Comparison of ENCODE assay signal across 19 mouse cellular contexts in the genomic region with DNA sequence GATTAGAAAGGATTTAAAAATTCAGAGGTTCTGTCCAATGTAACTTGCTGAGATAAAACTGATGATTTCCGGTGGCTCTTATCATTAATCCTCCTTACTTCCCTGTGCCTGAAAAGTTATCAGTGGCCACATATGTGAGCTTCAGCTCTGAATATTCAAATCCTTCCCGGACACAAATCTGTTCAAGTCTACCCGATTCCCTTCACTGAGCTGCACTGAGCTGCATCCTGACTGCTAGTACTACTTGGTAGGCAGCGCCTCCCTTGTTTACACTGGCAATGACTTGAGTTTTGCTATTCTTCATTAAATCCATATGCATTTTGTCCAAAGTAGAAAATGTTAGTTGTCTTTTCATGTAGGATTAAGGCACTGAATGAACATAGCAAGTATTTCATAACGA. TPM values are rescaled to one million over a fixed set of nuclear protein-coding genes. Genes with fewer than 3 reads are reported as not detected.
"Had no signal": no experiment of that assay in that cellular context is flagged by ENCODE, and none has a peak within 500 bp of the region (broad histone marks: within the 10 kb centered on the region; RNA-seq: fewer than 3 reads in every experiment).

No protein-coding gene starts in this region.

- ATAC-seq: intestine, embryonic 16.5 days had no signal

- H3K36me3 ChIP-seq: liver, embryonic 13.5 days; midbrain, embryonic 12.5 days had no signal

- H3K9me3 ChIP-seq: liver, embryonic 13.5 days; midbrain, embryonic 12.5 days had no signal

- H3K9ac ChIP-seq: liver, embryonic 13.5 days; midbrain, embryonic 12.5 days had no signal

- H3K27ac ChIP-seq: left cerebral cortex, adult 2 months; liver, embryonic 13.5 days; midbrain, embryonic 12.5 days; stomach, postnatal 0 days had no signal

- H3K4me2 ChIP-seq: liver, embryonic 13.5 days; midbrain, embryonic 12.5 days had no signal

- H3K4me1 ChIP-seq: liver, embryonic 13.5 days; midbrain, embryonic 12.5 days had no signal

- H3K27me3 ChIP-seq: liver, embryonic 13.5 days; midbrain, embryonic 12.5 days had no signal

- DNase-seq: kidney, adult 2 months; kidney, postnatal 10 days; kidney, postnatal 36 days; layer of hippocampus, postnatal 36 days; liver, embryonic 13.5 days; lung, adult 2 months; lung, postnatal 14 days; lung, postnatal 4 days; right cerebral cortex, adult 18-20 months; right cerebral cortex, postnatal 14 days; right cerebral cortex, postnatal 4 days; thymus, adult 2 months; thymus, postnatal 14 days; thymus, postnatal 4 days had no signal

- H3K4me3 ChIP-seq: left cerebral cortex, adult 2 months; liver, embryonic 13.5 days; midbrain, embryonic 12.5 days had no signal

RNA-seq across cellular contexts. Expression of a gene that starts 46.1 kb away (rescaled TPM):
- polyA plus RNA-seq: liver, adult 2 months had no signal
